Mouse (Mus musculus): ENCODE data around the gene Smchd1. TPM values are rescaled to one million over a fixed set of nuclear protein-coding genes. Genes with fewer than 3 reads are reported as not detected.
"Not testable (repeated sequence)": the region's sequence is repeated elsewhere in the genome, so short reads cannot be mapped to it uniquely, and the experiment has no call there.

The Smchd1 gene
- polyA plus RNA-seq, 1 experiment = 27.6 TPM

- DNase-seq (ENCODE audit: extremely low spot score in 1 of 2, low spot score in 1 of 2) = not testable (repeated sequence)
These were observed 17.8 kb downstream of the Smchd1 start for GRCm38 (mm10) chr17:71457361-71457760.

DNA sequence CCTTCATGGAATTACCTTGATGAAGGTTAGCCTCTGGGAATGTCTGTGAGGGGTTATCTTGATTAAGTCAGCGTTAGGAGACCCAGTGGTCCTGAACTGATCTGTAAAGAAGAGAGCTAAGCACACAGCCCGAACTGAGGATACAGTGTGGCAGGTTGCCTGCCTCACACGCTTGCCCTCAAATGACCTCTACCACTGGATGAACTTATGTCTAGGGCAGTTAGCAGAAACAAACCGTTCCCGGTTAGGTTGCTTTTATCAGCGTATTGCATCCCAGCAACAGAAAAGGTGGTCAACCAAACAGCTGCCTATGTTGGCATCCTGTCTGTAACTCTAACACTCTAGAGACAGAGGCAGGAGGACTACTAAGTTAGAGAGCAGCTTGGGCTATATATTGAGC is 30.0 kb downstream of the Smchd1 start:
- DNase-seq (ENCODE audit: extremely low spot score in 1 of 2, low spot score in 1 of 2) = no peak

- DNase-seq (ENCODE audit: extremely low spot score in 1 of 2, low spot score in 1 of 2) = peak; percentile 6 to 19
These were observed 30.4 kb downstream of the Smchd1 start for GRCm38 (mm10) chr17:71444718-71445117.

- DNase-seq (ENCODE audit: extremely low spot score in 1 of 2, low spot score in 1 of 2) = no peak
These were observed 31.0 kb downstream of the Smchd1 start for GRCm38 (mm10) chr17:71444126-71444525.

- DNase-seq (ENCODE audit: extremely low spot score in 1 of 2, low spot score in 1 of 2) = no peak
These were observed 31.9 kb downstream of the Smchd1 start for GRCm38 (mm10) chr17:71443273-71443672.

DNA sequence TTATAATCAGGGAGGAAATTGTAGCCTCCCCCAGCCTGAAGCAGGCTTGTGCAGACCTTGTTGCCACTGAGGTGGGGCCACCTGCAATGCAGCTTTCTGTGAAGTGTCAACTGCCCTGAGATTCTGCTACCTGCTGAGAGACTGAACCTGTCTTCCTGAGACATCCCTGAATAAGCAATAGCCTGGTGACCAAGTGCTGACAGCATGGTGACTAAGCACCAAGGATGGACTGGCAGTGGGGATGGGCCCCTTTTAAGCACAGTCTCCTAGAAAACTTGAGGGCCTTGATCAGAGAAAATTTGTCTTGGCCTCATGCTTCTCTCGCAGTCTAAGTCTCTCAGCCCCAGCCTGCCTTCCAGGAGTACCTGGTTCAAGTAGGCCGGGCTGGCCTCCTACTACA is 52.6 kb downstream of the Smchd1 start:
- not testable (repeated sequence) for DNase-seq (ENCODE audit: extremely low spot score in 1 of 2, low spot score in 1 of 2)

DNA sequence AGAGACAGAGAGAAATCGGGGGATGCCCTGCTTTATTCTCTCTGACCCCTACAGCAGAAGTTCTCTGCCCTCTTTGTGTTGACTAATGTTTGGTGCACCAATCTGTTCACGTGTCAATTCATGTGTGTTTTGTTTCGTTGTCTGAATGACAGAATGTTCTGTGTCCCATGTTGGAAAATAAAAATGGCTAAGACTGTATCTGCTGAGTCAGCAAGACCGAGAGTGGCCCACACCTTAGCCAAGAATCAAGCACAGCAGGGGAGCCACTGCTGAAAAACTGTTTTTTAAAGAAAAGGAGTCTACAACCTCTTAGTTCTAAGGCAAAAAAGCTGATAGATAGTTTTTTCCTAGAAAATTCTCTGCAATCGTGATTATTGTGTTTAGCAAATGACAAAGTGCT is 55.7 kb downstream of the Smchd1 start:
- not testable (repeated sequence) for DNase-seq (ENCODE audit: extremely low spot score in 1 of 2, low spot score in 1 of 2)

DNA sequence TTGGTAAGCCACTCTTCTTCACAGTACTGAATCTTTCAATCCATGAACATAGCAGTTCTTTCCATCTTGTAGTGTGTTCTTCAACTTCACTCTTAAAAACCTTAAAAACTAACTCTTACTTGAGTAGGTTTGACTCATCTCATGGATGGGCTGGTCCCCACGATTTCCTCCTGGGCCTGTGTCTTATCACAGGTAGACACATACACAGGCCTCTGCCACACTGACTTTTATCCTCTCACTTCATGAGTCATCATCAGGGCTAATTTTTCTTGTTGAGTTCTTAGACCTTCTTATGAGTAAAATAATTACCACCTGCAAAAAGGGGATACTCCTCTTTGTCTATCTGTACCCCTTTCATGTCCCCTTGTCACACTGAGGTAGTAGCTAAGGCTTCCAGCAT is 58.1 kb downstream of the Smchd1 start:
- DNase-seq (ENCODE audit: extremely low spot score in 1 of 2, low spot score in 1 of 2) = no peak

DNA sequence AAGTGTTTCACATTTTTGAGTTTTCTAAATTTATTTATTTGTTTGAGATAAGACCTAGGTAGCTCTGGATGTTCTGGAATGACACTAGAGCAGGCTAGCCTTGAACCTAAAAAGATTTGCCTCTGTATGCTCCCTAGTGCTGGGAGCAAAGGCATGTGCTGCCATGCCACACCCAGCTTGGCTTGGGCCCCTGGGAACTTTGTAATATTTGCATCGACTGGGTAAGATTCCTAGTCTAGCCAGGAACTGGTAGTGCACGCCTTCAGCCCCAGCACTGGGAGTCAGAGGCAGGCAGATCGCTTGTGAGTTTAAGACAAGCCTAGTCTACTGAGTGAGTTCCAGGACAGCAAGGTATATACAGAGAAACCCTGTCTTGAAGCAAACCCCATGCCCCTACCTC is 87.7 kb downstream of the Smchd1 start:
- no peak for DNase-seq (ENCODE audit: extremely low spot score in 1 of 2, low spot score in 1 of 2)

DNA sequence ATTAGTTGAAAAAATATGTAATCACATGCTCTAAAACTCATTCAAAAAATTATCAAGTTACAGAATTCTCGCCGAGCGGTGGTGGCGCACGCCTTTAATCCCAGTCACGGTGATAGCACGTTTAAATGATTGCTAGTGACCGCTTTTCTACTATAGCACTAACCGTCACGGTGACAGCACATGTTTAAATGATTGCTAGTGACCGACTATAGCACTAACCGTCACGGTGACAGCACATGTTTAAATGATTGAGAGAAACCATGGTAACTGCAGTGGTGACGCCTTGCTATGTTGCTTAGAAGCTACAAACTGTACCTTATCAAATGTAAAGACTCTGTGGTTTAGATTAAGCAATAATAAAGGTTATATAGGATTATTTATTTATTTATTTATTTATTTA is 94.8 kb downstream of the Smchd1 start:
- DNase-seq (ENCODE audit: extremely low spot score in 1 of 2, low spot score in 1 of 2) = no peak

- DNase-seq (ENCODE audit: extremely low spot score in 1 of 2, low spot score in 1 of 2) = no peak
These were observed 97.2 kb downstream of the Smchd1 start for GRCm38 (mm10) chr17:71377901-71378300.

DNA sequence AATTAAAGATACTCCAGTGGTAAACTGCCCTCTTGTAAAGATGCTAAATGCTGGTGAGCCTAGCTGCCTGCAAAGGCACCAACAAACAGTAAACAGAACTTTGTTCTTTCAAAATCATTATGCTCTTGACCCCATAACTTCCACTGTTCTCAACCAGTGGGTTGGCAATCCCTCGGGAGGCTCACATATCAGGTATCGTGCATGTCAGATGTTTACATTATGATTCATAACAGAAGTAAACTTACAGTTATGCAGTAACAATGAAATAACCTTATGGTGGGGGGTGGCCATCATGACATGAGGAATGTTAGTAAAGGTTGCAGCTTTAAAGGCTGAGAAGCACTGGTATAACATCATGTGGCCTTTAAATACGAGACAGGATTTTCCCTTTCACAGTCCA is 119.6 kb downstream of the Smchd1 start:
- no peak for DNase-seq (ENCODE audit: extremely low spot score in 1 of 2, low spot score in 1 of 2)

- DNase-seq (ENCODE audit: extremely low spot score in 1 of 2, low spot score in 1 of 2) = no peak
These were observed 120.9 kb downstream of the Smchd1 start for GRCm38 (mm10) chr17:71354205-71354604.

- no peak for DNase-seq (ENCODE audit: extremely low spot score in 1 of 2, low spot score in 1 of 2)
These were observed 127.0 kb downstream of the Smchd1 start for GRCm38 (mm10) chr17:71348188-71348587.

DNA sequence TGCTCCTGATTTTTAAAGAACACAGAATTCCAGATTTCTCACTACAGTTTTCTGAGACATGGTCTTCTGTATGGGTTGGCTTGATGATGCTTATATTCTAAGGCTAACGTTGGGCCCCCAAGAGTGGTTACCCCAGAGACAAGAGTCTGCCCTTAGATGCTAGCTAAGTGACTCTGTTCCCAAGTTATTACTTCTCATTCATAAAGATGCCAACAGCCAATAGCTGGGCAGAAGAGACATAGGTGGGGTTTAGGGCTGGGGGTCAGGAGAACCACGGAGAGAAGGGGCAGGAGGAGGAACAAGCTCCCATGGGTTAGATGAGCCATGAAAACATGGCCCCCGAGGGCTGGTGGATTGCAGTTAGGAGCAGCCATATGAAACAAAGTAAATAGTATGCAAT is 133.1 kb downstream of the Smchd1 start:
- DNase-seq (ENCODE audit: extremely low spot score in 1 of 2, low spot score in 1 of 2) = no peak

DNA sequence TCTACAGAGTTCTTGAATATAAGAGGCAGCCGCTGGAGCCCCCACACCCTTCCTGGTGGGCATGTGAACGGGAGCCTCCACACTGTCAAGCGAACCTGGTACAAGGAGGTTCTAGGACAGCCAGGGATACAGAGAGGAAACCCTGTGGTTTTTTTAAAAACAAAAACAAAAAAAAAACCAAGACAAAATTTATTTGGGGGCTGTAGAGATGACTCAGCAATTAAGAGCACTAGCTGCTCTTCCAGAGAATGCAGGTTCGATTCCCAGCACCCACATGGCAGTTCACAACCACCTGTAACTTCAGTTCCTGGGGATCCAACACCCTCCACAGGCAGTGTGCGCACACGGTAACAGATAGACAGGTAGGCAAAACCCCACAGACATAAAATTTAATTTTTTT is 136.5 kb downstream of the Smchd1 start:
- DNase-seq (ENCODE audit: extremely low spot score in 1 of 2, low spot score in 1 of 2) = no peak

GRCm38 (mm10) chr17:71337546-71337945 is 137.6 kb downstream of the Smchd1 start:
- no peak for DNase-seq (ENCODE audit: extremely low spot score in 1 of 2, low spot score in 1 of 2)

DNA sequence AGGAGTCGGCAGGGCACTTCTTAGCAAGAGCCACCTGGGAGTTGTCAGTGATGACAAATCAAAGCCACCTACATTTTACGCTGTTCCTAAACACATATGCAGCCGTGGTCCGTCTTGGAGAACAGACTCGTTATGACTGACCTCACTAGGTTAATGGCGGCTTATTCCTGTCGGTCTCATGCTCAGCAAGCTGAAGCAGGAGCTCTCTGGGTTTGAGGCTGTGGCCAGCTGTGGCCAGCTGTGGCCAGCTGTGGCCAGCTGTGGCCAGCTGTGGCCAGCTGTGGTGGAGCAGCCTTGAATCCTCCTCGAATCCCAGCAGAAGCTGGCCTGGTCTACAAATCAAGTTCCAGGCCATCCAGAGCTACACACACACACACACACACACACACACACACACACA is 138.7 kb downstream of the Smchd1 start:
- no peak for DNase-seq (ENCODE audit: extremely low spot score in 1 of 2, low spot score in 1 of 2)

- no peak for DNase-seq (ENCODE audit: extremely low spot score in 1 of 2, low spot score in 1 of 2)
These were observed 142.8 kb downstream of the Smchd1 start for GRCm38 (mm10) chr17:71332298-71332697.

- not testable (repeated sequence) for DNase-seq (ENCODE audit: extremely low spot score in 1 of 2, low spot score in 1 of 2)
These were observed 154.4 kb downstream of the Smchd1 start for GRCm38 (mm10) chr17:71320731-71321130.

DNA sequence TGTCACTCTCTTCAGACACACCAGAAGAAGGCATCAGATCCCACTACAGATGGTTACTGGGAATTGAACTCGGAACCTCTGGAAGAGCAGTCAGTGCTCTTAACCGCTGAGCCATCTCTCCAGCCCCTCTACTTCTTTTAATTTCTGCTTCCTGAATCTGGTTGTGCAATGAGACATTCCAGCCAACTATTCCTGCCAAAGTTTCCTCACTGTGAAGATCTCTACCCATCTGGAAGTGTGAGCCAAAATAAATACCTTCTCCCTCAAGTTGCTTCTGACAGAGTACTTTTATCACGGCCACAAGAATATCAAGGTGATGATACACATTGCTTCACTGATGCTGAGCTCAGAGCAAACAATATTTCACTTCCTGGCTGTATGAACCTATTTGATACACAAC is 155.8 kb downstream of the Smchd1 start:
- no peak for DNase-seq (ENCODE audit: extremely low spot score in 1 of 2, low spot score in 1 of 2)

GRCm38 (mm10) chr17:71317571-71317970 is 157.6 kb downstream of the Smchd1 start:
- no peak for DNase-seq (ENCODE audit: extremely low spot score in 1 of 2, low spot score in 1 of 2)

GRCm38 (mm10) chr17:71314315-71314714 is 160.8 kb downstream of the Smchd1 start:
- DNase-seq (ENCODE audit: extremely low spot score in 1 of 2, low spot score in 1 of 2) = no peak

Data from frontal cortex, adult 2 months (tissue).